In genomic region chr15:8659483-8659971, GRCm38 (mm10) we compare ENCODE assay signal across 9 mouse cellular contexts. TPM values are rescaled to one million over a fixed set of nuclear protein-coding genes. Genes with fewer than 3 reads are reported as not detected.
DNase-seq lines count a peak whose midpoint lies in the region; ATAC-seq and TF ChIP-seq lines count a peak whose summit lies in the region.
"Had no signal": no experiment of that assay in that cellular context is flagged by ENCODE, and none has a peak within 500 bp of the region (broad histone marks: within the 10 kb centered on the region; RNA-seq: fewer than 3 reads in every experiment).

No protein-coding gene starts in this region.

- ATAC-seq in hindbrain, embryonic 13.5 days (ENCODE audit: low FRiP score), result peak; percentile 87
- ATAC-seq in neural tube, embryonic 14.5 days (ENCODE audit: low read depth), result peak; percentile 88
- no peak for ATAC-seq in monocyte, adult 5-6 weeks (replicated peaks; ENCODE audit: insufficient number of reproducible peaks, low FRiP score, low TSS enrichment, poor library complexity, severe bottlenecking)

- intact Hi-C loops in left cerebral cortex, adult 2 months (cut with DNase I), result no loop called here

- peak overlapping the region; percentile 69 for H3K27ac ChIP-seq in left cerebral cortex, adult 2 months
- H3K27ac ChIP-seq in hindbrain, embryonic 13.5 days, result peak overlapping the region; percentile 82
- H3K27ac ChIP-seq in neural tube, embryonic 14.5 days (ENCODE audit: low read depth, low read length), result peak overlapping the region; percentile 74

- H3K9ac ChIP-seq in hindbrain, embryonic 13.5 days, result no peak overlapping the region
- no peak overlapping the region for H3K9ac ChIP-seq in neural tube, embryonic 14.5 days (replicated peaks; ENCODE audit: low read depth, low read length)

- DNase-seq in cerebellum, adult 11-12 months, result peak; percentile 15
- DNase-seq in cerebellum, postnatal 14 days, result no peak
- DNase-seq in left cerebral cortex, adult 2 months (ENCODE audit: extremely low spot score in 1 of 2, low spot score in 2 of 2), result no peak
- DNase-seq in left cerebral cortex, adult 11 months (ENCODE audit: low spot score), result no peak
- DNase-seq in thymus, postnatal 14 days, result no peak

- no peaks in the 10 kb centered on the region for H3K9me3 ChIP-seq in hindbrain, embryonic 13.5 days
- H3K9me3 ChIP-seq in neural tube, embryonic 14.5 days (ENCODE audit: control insufficient read depth, low read length), result no peaks in the 10 kb centered on the region

- peaks cover 55% of the 10 kb centered on the region for H3K4me1 ChIP-seq in hindbrain, embryonic 13.5 days (replicated peaks)
- H3K4me1 ChIP-seq in neural tube, embryonic 14.5 days (ENCODE audit: control insufficient read depth, insufficient read depth, low read length), result peaks cover 25% of the 10 kb centered on the region; the same call in 1 of the 2 replicates

- no peaks in the 10 kb centered on the region for H3K27me3 ChIP-seq in hindbrain, embryonic 13.5 days
- H3K27me3 ChIP-seq in neural tube, embryonic 14.5 days (ENCODE audit: control insufficient read depth, insufficient read depth, low read length), result no peaks in the 10 kb centered on the region

- H3K36me3 ChIP-seq in hindbrain, embryonic 13.5 days, result no peaks in the 10 kb centered on the region
- no peaks in the 10 kb centered on the region for H3K36me3 ChIP-seq in neural tube, embryonic 14.5 days (ENCODE audit: control insufficient read depth, insufficient read depth, low read length)

- WGBS in hindbrain, embryonic 13.5 days, result 6% methylated on average over 8 of the region's 8 CpGs
- 2% methylated on average over 8 of the region's 8 CpGs for WGBS in neural tube, embryonic 14.5 days

- no peak for TF ChIP-seq CTCF in left cerebral cortex, adult 2 months (IDR thresholded peaks at IDR 0.05)

- H3K4me3 ChIP-seq in left cerebral cortex, adult 2 months, result no peak overlapping the region
- H3K4me3 ChIP-seq in hindbrain, embryonic 13.5 days, result no peak overlapping the region
- H3K4me3 ChIP-seq in neural tube, embryonic 14.5 days (ENCODE audit: low read depth, low read length), result no peak overlapping the region
- H3K4me3 ChIP-seq: megakaryocyte, embryonic 14.5 days had no signal

- peak overlapping the region; percentile 9; the same call in 1 of the 2 replicates for H3K4me2 ChIP-seq in hindbrain, embryonic 13.5 days
- H3K4me2 ChIP-seq in neural tube, embryonic 14.5 days (ENCODE audit: low read depth, low read length), result peak overlapping the region; percentile 6; the same call in 1 of the 2 replicates

RNA-seq across cellular contexts. Expression of gene Slc1a3, which starts 51.0 kb away (rescaled TPM):
- 100 to 1,000 TPM; 294 to 295 TPM for total RNA-seq in left cerebral cortex, adult 2 months (2021)
- polyA plus RNA-seq in hindbrain, embryonic 13.5 days (2015; fragmentation: Nextera tagmentation; extraction: Ambion mirVana), result 161 and 176 TPM in 2 replicates
- 205 and 228 TPM in 2 replicates for polyA plus RNA-seq in neural tube, embryonic 14.5 days (2014; fragmentation: Nextera tagmentation; extraction: Ambion mirVana)
- 0.38 TPM in 1 of 3 replicates, not detected in the others for total RNA-seq in monocyte, adult 5-6 weeks (2017)

Comparison
In these comparisons a context has a peak if more than half of its experiments do, and no peak if none do; other contexts are left out.
1. RNA of gene Slc1a3, which starts 51.0 kb away (total RNA-seq): 294 to 295 TPM in left cerebral cortex, adult 2 months; 0.38 TPM in monocyte, adult 5-6 weeks; every median in the first group is over 100 times any median in the second.
2. Peak in every context shown above with its lines, with median percentiles within 50 percentile points of each other: H3K27ac ChIP-seq.